8 mouse cellular contexts compared by ENCODE assay signal in genomic region chr12:52699961-52700696, GRCm38 (mm10). TPM values are rescaled to one million over a fixed set of nuclear protein-coding genes. Genes with fewer than 3 reads are reported as not detected.
DNase-seq lines count a peak whose midpoint lies in the region; ATAC-seq lines count a peak whose summit lies in the region.

No protein-coding gene starts in this region.

- no peak overlapping the region for H3K9ac ChIP-seq in heart, embryonic 12.5 days
- H3K9ac ChIP-seq in forebrain, embryonic 11.5 days (ENCODE audit: low read length): peak overlapping the region; percentile 39
- peak overlapping the region; percentile 64 for H3K9ac ChIP-seq in midbrain, embryonic 12.5 days (replicated peaks)

- H3K9me3 ChIP-seq in heart, embryonic 12.5 days (replicated peaks): no peaks in the 10 kb centered on the region
- H3K9me3 ChIP-seq in forebrain, embryonic 11.5 days (ENCODE audit: control insufficient read depth, low read length): no peaks in the 10 kb centered on the region
- no peaks in the 10 kb centered on the region for H3K9me3 ChIP-seq in midbrain, embryonic 12.5 days

- H3K4me3 ChIP-seq in heart, embryonic 12.5 days: no peak overlapping the region
- peak overlapping the region; percentile 38 for H3K4me3 ChIP-seq in forebrain, embryonic 11.5 days (ENCODE audit: low read depth, low read length)
- peak overlapping the region; percentile 54 for H3K4me3 ChIP-seq in midbrain, embryonic 12.5 days

- peak overlapping the region; percentile 54; the same call in 1 of the 2 replicates for H3K4me2 ChIP-seq in heart, embryonic 12.5 days
- peak overlapping the region; percentile 63 for H3K4me2 ChIP-seq in forebrain, embryonic 11.5 days (ENCODE audit: low read depth, low read length, severe bottlenecking)
- H3K4me2 ChIP-seq in midbrain, embryonic 12.5 days (replicated peaks): peak overlapping the region; percentile 73

- ATAC-seq in heart, embryonic 12.5 days (ENCODE audit: insufficient number of reproducible peaks, low FRiP score): no peak
- peak; percentile 31; the same call in 1 of the 2 replicates for ATAC-seq in forebrain, embryonic 11.5 days (replicated peaks; ENCODE audit: low FRiP score)
- peak; percentile 39; the same call in 1 of the 2 replicates for ATAC-seq in midbrain, embryonic 12.5 days (ENCODE audit: low FRiP score, low read depth)

- WGBS in heart, embryonic 12.5 days: 57% methylated on average over 15 of the region's 15 CpGs
- 10% methylated on average over 15 of the region's 15 CpGs for WGBS in forebrain, embryonic 11.5 days
- 9% methylated on average over 15 of the region's 15 CpGs for WGBS in midbrain, embryonic 12.5 days

- DNase-seq in heart, adult 9 months (ENCODE audit: low spot score in 2 of 2): no peak
- peak; percentile 80 for DNase-seq in brain, adult 2 months (ENCODE audit: low read depth, low spot score)
- peak; percentile 62 for DNase-seq in forebrain, embryonic 11.5 days (ENCODE audit: low spot score)
- DNase-seq in gastrocnemius, postnatal 25 days: no peak
- no peak for DNase-seq in spleen, adult 18-20 months
- no peak for DNase-seq in heart, adult 18-20 months

- peaks cover 15% of the 10 kb centered on the region for H3K4me1 ChIP-seq in heart, embryonic 12.5 days (replicated peaks)
- peaks cover 13% of the 10 kb centered on the region; the same call in 1 of the 2 replicates for H3K4me1 ChIP-seq in forebrain, embryonic 11.5 days (replicated peaks; ENCODE audit: control insufficient read depth, insufficient read depth, low read length)
- H3K4me1 ChIP-seq in midbrain, embryonic 12.5 days: peaks cover 48% of the 10 kb centered on the region

- no peaks in the 10 kb centered on the region for H3K27me3 ChIP-seq in heart, embryonic 12.5 days (replicated peaks)
- H3K27me3 ChIP-seq in forebrain, embryonic 11.5 days (ENCODE audit: control insufficient read depth, insufficient read depth, low read length): no peaks in the 10 kb centered on the region
- no peaks in the 10 kb centered on the region for H3K27me3 ChIP-seq in midbrain, embryonic 12.5 days

- H3K27ac ChIP-seq in heart, embryonic 12.5 days (ENCODE audit: poor library complexity, severe bottlenecking): no peak overlapping the region
- peak overlapping the region; percentile 62 for H3K27ac ChIP-seq in forebrain, embryonic 11.5 days (ENCODE audit: low read depth, low read length)
- peak overlapping the region; percentile 90 for H3K27ac ChIP-seq in midbrain, embryonic 12.5 days (replicated peaks)

- H3K36me3 ChIP-seq in heart, embryonic 12.5 days: no peaks in the 10 kb centered on the region
- no peaks in the 10 kb centered on the region for H3K36me3 ChIP-seq in forebrain, embryonic 11.5 days (ENCODE audit: control insufficient read depth, insufficient read depth, low read length)
- H3K36me3 ChIP-seq in midbrain, embryonic 12.5 days: no peaks in the 10 kb centered on the region

RNA-seq across cellular contexts. Expression of gene Akap6, which starts 0.9 kb away (rescaled TPM):
- polyA plus RNA-seq in heart, embryonic 12.5 days (2016; fragmentation: Nextera tagmentation; extraction: Ambion mirVana): 9.7 and 10.5 TPM in 2 replicates
- polyA plus RNA-seq in forebrain, embryonic 11.5 days (2014; fragmentation: Nextera tagmentation; extraction: Ambion mirVana): 11.6 and 13.2 TPM in 2 replicates
- polyA plus RNA-seq in midbrain, embryonic 12.5 days (2016; fragmentation: Nextera tagmentation; extraction: Ambion mirVana): 27.2 and 27.6 TPM in 2 replicates
- 10 to 100 TPM; 20.7 to 36.8 TPM for total RNA-seq in gastrocnemius, postnatal 25 days (2021)
- 100 to 1,000 TPM; 103 to 105 TPM for total RNA-seq in heart, adult 18-20 months (2021)

Comparison
In these comparisons a context has a peak if more than half of its experiments do, and no peak if none do; other contexts are left out.
1. DNase-seq: peak in brain, adult 2 months (single experiment) and forebrain, embryonic 11.5 days (single experiment); none in heart, adult 9 months (0 of 2), gastrocnemius, postnatal 25 days (single experiment), spleen, adult 18-20 months (0 of 2) and heart, adult 18-20 months (0 of 2).
2. Peak in every context shown above with its lines, with median percentiles within 50 percentile points of each other: H3K4me2 ChIP-seq.